Mouse (Mus musculus): ENCODE measurements around the gene Banp.

DNA sequence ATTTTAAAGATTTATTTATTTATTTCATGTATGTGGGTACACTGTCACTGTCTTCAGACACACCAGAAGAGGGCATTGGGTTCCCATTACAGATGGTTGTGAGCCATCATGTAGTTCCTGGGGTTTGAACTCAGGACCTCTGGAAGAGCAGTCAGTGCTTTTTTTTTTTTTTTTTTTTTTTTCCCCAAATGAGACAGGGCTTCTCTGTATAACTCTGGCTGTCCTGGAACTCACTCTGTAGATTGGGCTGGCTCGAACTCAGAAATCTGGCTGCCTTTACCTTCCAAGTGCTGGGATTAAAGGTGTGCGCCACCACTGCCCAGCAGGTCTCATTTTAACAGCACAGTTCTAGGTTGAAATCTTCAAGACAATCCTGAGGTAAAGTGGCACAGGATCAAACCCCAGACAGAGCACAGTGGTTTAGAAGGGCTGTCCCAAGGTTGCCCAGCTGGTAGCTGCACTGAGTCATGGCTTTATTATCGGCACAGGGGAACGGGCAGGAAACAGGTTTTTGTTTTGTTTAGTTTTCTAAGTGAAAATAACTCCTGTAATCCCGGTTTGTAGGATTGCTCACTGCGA lies at the start of gene Banp:
- no peak for TF ChIP-seq POLR2A (IDR thresholded peaks at IDR 0.05; ENCODE audit: control insufficient read depth, extremely low read depth, insufficient read depth, low read length, poor library complexity)
- TF ChIP-seq CTCF (IDR thresholded peaks at IDR 0.05; ENCODE audit: borderline replicate concordance, control insufficient read depth, extremely low read depth, insufficient read depth, low read length, poor library complexity): no peak
